Mouse (Mus musculus) stomach, postnatal 0 days (tissue): ENCODE data around the gene Slain1.

Experiments
- CTCF ChIP-seq: IDR thresholded peaks from 2 replicates; pipeline ENCODE4 v1.5.1; 2016; ENCODE audit warnings: antibody characterized with exemption, low read depth, mild to moderate bottlenecking, moderate library complexity
- EP300 ChIP-seq: optimal IDR thresholded peaks from 2 replicates; pipeline ENCODE3; 2016; ENCODE audit warnings: antibody characterized with exemption

DNA sequence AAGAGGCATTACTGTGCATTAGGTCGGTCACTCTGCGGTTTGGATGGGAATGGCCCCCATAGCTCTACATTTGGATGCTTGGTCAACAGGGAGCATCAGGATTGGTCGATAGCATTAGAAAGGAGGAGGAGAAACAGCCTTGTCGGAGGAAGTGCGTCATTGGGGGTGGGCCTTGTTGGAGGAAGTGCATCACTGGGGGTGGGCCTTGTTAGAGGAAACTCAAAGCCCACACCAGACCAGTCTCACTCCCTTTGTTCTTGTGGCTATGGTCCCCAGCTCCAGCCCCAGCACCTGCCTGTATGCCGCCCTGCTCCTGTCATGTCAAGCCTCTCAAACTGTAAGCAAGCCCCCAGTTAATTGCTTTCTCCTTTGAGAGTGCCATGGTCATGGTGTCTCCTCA is 49.3 kb downstream of the Slain1 start:
- TF ChIP-seq CTCF (no peak), EP300 (no peak)
